Mouse (Mus musculus): Measurements from ENCODE around the gene Krtap4-7. TPM values are rescaled to one million over a fixed set of nuclear protein-coding genes. Genes with fewer than 3 reads are reported as not detected.
"Not testable (repeated sequence)": the region's sequence is repeated elsewhere in the genome, so short reads cannot be mapped to it uniquely, and the experiment has no call there.

Gene Krtap4-7
- total RNA-seq (2014; rRNA removed; ENCODE audit: low replicate concordance) (not detected in 2 replicates), polyA plus RNA-seq (2015; fragmentation: Nextera tagmentation; extraction: Ambion mirVana) (not detected in 2 replicates)

GRCm38 (mm10) chr11:99643635-99644139, at the start of gene Krtap4-7:
TSS of gene Krtap4-7 (minus strand) at chr11:99644089.
- ATAC-seq (ENCODE audit: insufficient read depth, low read depth) = not testable (repeated sequence)

DNA sequence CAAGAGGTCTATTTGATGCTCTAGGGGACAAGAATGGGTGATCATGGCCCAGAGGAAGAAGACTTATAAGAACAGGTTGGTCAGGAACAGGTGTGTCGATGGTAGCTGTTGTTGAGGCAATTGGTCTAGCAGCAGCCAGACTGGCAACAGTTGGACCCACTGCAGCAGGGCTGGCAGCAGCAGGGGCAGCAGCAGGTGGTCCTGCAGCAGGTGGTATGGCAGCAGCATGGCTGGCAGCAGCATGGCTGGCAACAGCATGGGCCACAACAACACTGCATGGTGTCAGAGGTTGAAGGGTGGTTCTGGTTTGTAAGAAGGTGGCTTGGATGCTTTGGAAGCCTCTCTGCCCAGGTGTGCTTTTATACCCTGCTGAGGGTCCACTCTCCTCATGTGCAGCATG, 46.6 kb upstream of the Krtap4-7 start, which contains the start of gene Gm14190:
TSS of gene Gm14190 (minus strand) at position 278 of the 400 bp plus-strand sequence.
- ATAC-seq (ENCODE audit: insufficient read depth, low read depth) (no peak), DNase-seq (ENCODE audit: low spot score) (no peak)
- H3K4me2 ChIP-seq (ENCODE audit: low read depth, low read length) = no peak within 1 kb of the TSS
- no peak within 1 kb of the TSS for H3K27ac ChIP-seq (ENCODE audit: low read depth)
- H3K4me3 ChIP-seq (ENCODE audit: low read depth, low read length) = no peak within 1 kb of the TSS
- 74% methylated on average over 1 of the region's 1 CpGs for WGBS
- no peaks in the 10 kb centered on the region for H3K27me3 ChIP-seq (ENCODE audit: control insufficient read depth, insufficient read depth, low read length)
- no peaks in the 10 kb centered on the region for H3K36me3 ChIP-seq (replicated peaks; ENCODE audit: control insufficient read depth, insufficient read depth, low read length)
- H3K9ac ChIP-seq (replicated peaks; ENCODE audit: low read depth, low read length) = no peak within 1 kb of the TSS
- no peaks in the 10 kb centered on the region for H3K9me3 ChIP-seq (replicated peaks; ENCODE audit: control insufficient read depth, low read length)
- no peak for TF ChIP-seq EP300 (IDR thresholded peaks at IDR 0.05; ENCODE audit: low read depth)
- TF ChIP-seq CTCF (IDR thresholded peaks at IDR 0.05; ENCODE audit: low read depth) = no peak
- no peaks in the 10 kb centered on the region for H3K4me1 ChIP-seq (ENCODE audit: control insufficient read depth, insufficient read depth)

More at GRCm38 (mm10) chr11:99643635-99644139, at the start of gene Krtap4-7:
- not testable (repeated sequence) for H3K9me3 ChIP-seq (replicated peaks; ENCODE audit: control insufficient read depth, low read length); H3K36me3 ChIP-seq (replicated peaks; ENCODE audit: control insufficient read depth, insufficient read depth, low read length); H3K4me3 ChIP-seq (ENCODE audit: low read depth, low read length); H3K27me3 ChIP-seq (ENCODE audit: control insufficient read depth, insufficient read depth, low read length); H3K27ac ChIP-seq (ENCODE audit: low read depth); DNase-seq (ENCODE audit: low spot score); H3K4me1 ChIP-seq (ENCODE audit: control insufficient read depth, insufficient read depth); H3K9ac ChIP-seq (replicated peaks; ENCODE audit: low read depth, low read length); H3K4me2 ChIP-seq (ENCODE audit: low read depth, low read length)
- 78% methylated on average over 9 of the region's 9 CpGs for WGBS

DNA sequence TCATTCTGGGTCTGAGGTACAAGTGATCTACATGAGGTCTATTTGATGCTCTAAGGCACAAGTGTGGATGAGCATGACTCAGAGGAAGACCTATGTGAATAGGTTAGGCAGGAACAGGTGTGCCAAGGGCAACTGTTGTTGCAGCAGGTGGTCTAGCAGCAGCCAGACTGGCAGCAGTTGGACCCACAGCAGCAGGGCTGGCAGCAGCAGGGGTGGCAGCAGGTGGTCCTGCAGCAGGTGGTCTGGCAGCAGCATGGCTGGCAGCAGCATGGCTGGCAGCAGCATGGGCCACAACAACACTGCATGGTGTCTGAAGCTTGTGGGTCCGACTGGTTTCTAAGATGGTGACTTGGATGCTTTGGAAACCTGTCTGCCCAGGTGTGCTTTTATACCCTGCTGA, 41.3 kb upstream of the Krtap4-7 start:
- WGBS = 50% methylated on average over 1 of the region's 1 CpGs
- H3K9me3 ChIP-seq (replicated peaks; ENCODE audit: control insufficient read depth, low read length); H3K4me1 ChIP-seq (ENCODE audit: control insufficient read depth, insufficient read depth); H3K9ac ChIP-seq (replicated peaks; ENCODE audit: low read depth, low read length); H3K4me3 ChIP-seq (ENCODE audit: low read depth, low read length); DNase-seq (ENCODE audit: low spot score); H3K36me3 ChIP-seq (replicated peaks; ENCODE audit: control insufficient read depth, insufficient read depth, low read length); H3K27ac ChIP-seq (ENCODE audit: low read depth); ATAC-seq (ENCODE audit: insufficient read depth, low read depth); H3K27me3 ChIP-seq (ENCODE audit: control insufficient read depth, insufficient read depth, low read length); H3K4me2 ChIP-seq (ENCODE audit: low read depth, low read length): not testable (repeated sequence)

- WGBS = 75% methylated on average over 2 of the region's 2 CpGs
- no peak overlapping the region for H3K27ac ChIP-seq (ENCODE audit: low read depth)
Observed at GRCm38 (mm10) chr11:99683481-99683880, 39.6 kb upstream of the Krtap4-7 start.

DNA sequence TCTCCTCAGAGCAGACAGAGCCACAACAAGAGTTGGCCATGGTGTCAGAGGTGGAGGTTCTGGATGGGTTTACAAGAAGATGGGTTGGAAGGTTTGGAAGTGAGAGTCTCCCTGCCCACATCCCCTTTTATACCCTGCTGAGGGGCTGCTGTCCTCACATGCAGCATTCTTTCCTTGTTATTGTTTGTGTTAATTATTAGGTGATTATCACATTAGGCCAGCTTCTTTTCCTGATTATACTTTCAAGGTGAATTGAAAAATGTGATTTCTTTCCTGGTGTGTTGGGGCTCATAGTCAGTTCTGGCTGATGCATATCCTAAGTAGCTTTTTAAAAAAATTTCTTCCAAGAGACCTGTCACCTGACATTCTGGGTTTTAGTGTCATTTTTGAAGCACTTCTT, 22.0 kb upstream of the Krtap4-7 start, which contains the start of gene Krtap4-6:
TSS of gene Krtap4-6 (minus strand) at position 101 of the 400 bp plus-strand sequence.
- ATAC-seq (ENCODE audit: insufficient read depth, low read depth) = no peak
- DNase-seq (ENCODE audit: low spot score) = no peak
- H3K4me3 ChIP-seq (ENCODE audit: low read depth, low read length) = no peak within 1 kb of the TSS

More at GRCm38 (mm10) chr11:99683481-99683880, 39.6 kb upstream of the Krtap4-7 start:
- Histone ChIP-seq H3K4me1 (ENCODE audit: control insufficient read depth, insufficient read depth) (no peaks in the 10 kb centered on the region), H3K36me3 (replicated peaks; ENCODE audit: control insufficient read depth, insufficient read depth, low read length) (no peaks in the 10 kb centered on the region), H3K4me3 (ENCODE audit: low read depth, low read length) (no peak overlapping the region), H3K9ac (replicated peaks; ENCODE audit: low read depth, low read length) (no peak overlapping the region), H3K4me2 (ENCODE audit: low read depth, low read length) (no peak overlapping the region), H3K27me3 (ENCODE audit: control insufficient read depth, insufficient read depth, low read length) (no peaks in the 10 kb centered on the region), H3K9me3 (replicated peaks; ENCODE audit: control insufficient read depth, low read length) (no peaks in the 10 kb centered on the region)
- TF ChIP-seq EP300 (IDR thresholded peaks at IDR 0.05; ENCODE audit: low read depth) (no peak), CTCF (IDR thresholded peaks at IDR 0.05; ENCODE audit: low read depth) (no peak)
- DNase-seq (ENCODE audit: low spot score) (no peak), ATAC-seq (ENCODE audit: insufficient read depth, low read depth) (no peak)

GRCm38 (mm10) chr11:99662802-99663201, 18.9 kb upstream of the Krtap4-7 start:
- H3K27ac ChIP-seq (ENCODE audit: low read depth) = no peak overlapping the region
- H3K36me3 ChIP-seq (replicated peaks; ENCODE audit: control insufficient read depth, insufficient read depth, low read length) = no peaks in the 10 kb centered on the region
- DNase-seq (ENCODE audit: low spot score) = no peak
- no peaks in the 10 kb centered on the region for H3K27me3 ChIP-seq (ENCODE audit: control insufficient read depth, insufficient read depth, low read length)
- TF ChIP-seq EP300 (IDR thresholded peaks at IDR 0.05; ENCODE audit: low read depth) (no peak), CTCF (IDR thresholded peaks at IDR 0.05; ENCODE audit: low read depth) (no peak)
- ATAC-seq (ENCODE audit: insufficient read depth, low read depth) = no peak
- WGBS = 84% methylated on average over 10 of the region's 10 CpGs
- H3K4me1 ChIP-seq (ENCODE audit: control insufficient read depth, insufficient read depth) = no peaks in the 10 kb centered on the region
- no peaks in the 10 kb centered on the region for H3K9me3 ChIP-seq (replicated peaks; ENCODE audit: control insufficient read depth, low read length)
- H3K9ac ChIP-seq (replicated peaks; ENCODE audit: low read depth, low read length) = no peak overlapping the region
- no peak overlapping the region for H3K4me2 ChIP-seq (ENCODE audit: low read depth, low read length)
- no peak overlapping the region for H3K4me3 ChIP-seq (ENCODE audit: low read depth, low read length)

More for the DNA sequence above, 22.0 kb upstream of the Krtap4-7 start, which contains the start of gene Krtap4-6:
- H3K4me1 ChIP-seq (ENCODE audit: control insufficient read depth, insufficient read depth) = no peaks in the 10 kb centered on the region
- H3K4me2 ChIP-seq (ENCODE audit: low read depth, low read length) = no peak within 1 kb of the TSS
- H3K27ac ChIP-seq (ENCODE audit: low read depth) = no peak within 1 kb of the TSS
- TF ChIP-seq CTCF (IDR thresholded peaks at IDR 0.05; ENCODE audit: low read depth) = no peak
- no peak for TF ChIP-seq EP300 (IDR thresholded peaks at IDR 0.05; ENCODE audit: low read depth)
- H3K27me3 ChIP-seq (ENCODE audit: control insufficient read depth, insufficient read depth, low read length) = no peaks in the 10 kb centered on the region
- H3K9me3 ChIP-seq (replicated peaks; ENCODE audit: control insufficient read depth, low read length) = no peaks in the 10 kb centered on the region
- H3K9ac ChIP-seq (replicated peaks; ENCODE audit: low read depth, low read length) = no peak within 1 kb of the TSS
- no peaks in the 10 kb centered on the region for H3K36me3 ChIP-seq (replicated peaks; ENCODE audit: control insufficient read depth, insufficient read depth, low read length)

Measured in heart, postnatal 0 days (tissue).